Mouse (Mus musculus): ENCODE data around the gene Acsl4. TPM values are rescaled to one million over a fixed set of nuclear protein-coding genes. Genes with fewer than 3 reads are reported as not detected.
A peak's percentile ranks its signal among the peaks of the same experiment; 100 is the strongest.

Acsl4 gene
- polyA plus RNA-seq, 2 experiments: 6.4 to 16.1 TPM

DNA sequence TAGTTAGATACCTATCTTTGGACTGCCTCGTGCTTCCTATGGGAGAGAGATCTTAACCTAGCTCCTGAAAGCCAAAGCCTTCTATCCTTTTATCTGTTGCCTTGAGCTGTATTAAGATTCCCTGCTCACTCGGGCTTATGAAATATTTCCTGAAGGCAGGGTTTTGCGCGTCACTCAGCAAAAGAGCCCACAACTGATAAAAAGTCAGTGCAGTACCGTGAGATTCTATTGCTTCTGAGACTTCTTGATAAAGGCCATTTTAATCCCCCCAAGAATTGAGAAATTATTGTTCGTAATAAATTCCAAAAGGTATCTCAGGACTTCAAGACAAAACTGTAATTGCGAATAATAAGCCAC lies 552 bp upstream of the Acsl4 start:
- TF ChIP-seq CTCF (IDR thresholded peaks at IDR 0.05; ENCODE audit: low read depth) (no peak), EP300 (IDR thresholded peaks at IDR 0.05; ENCODE audit: low read depth) (no peak)
- H3K9me3 ChIP-seq (ENCODE audit: control insufficient read depth, low read length): no peaks in the 10 kb centered on the region
- H3K36me3 ChIP-seq (replicated peaks; ENCODE audit: control insufficient read depth, insufficient read depth, low read depth): no peaks in the 10 kb centered on the region
- H3K9ac ChIP-seq (replicated peaks): peak overlapping the region; percentile 75
- 24% methylated on average over 7 of the region's 7 CpGs for WGBS (ENCODE audit: insufficient replicate concordance)
- peaks cover 0 to 9% of the 10 kb centered on the region in 2 experiments; a peak in 2 of 4 replicates for H3K4me1 ChIP-seq (replicated peaks; ENCODE audit: control insufficient read depth in 2 of 2, insufficient read depth in 2 of 2, low read length in 1 of 2)
- peak overlapping the region; percentile 71 for H3K4me2 ChIP-seq (ENCODE audit: low read depth)
- peak overlapping the region; percentile 68 to 84 for H3K4me3 ChIP-seq (ENCODE audit: insufficient read depth in 1 of 2, low read depth in 2 of 2, low read length in 2 of 2)
- no peak for DNase-seq (ENCODE audit: low read depth in 3 of 3, low spot score in 3 of 3)
- no peak for ATAC-seq (ENCODE audit: insufficient read depth)
- no peaks in the 10 kb centered on the region for H3K27me3 ChIP-seq (ENCODE audit: control insufficient read depth, insufficient read depth, low read length)
- H3K27ac ChIP-seq: peak overlapping the region; percentile 8

DNA sequence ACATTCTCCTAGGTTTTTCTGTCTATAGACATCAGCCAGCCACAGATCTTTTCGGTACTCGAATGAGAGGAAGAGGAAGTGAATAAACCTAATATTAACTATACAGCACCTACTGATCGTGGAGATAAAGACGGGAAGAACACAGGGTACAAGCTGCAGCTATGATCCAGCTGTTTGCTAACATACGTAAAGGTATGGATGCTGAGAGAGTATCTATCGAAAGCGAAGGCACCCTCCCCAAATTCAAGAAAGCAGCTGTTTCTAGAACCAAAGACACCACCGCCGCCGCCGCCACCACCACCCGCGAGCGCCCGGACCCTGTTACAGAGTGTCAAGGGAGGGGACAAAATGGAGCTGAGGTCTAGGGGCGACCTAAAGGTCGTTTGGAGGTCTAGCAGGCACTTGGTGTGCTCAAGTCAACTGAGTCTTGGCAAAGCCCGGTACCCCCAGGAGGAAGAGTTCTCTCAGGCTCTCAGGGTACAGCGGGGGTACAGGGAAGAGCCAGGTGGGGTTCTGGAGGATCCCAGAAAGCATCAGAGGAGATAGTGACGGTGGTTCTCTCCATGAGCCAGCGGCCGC lies 665 bp downstream of the Acsl4 start:
- peak; percentile 25 for ATAC-seq (ENCODE audit: insufficient read depth)

GRCm38 (mm10) chrX:142388141-142388540 lies 2.2 kb downstream of the Acsl4 start:
- Histone ChIP-seq H3K27ac (no peak overlapping the region), H3K36me3 (replicated peaks; ENCODE audit: control insufficient read depth, insufficient read depth, low read depth) (no peaks in the 10 kb centered on the region), H3K9ac (replicated peaks) (no peak overlapping the region), H3K4me2 (ENCODE audit: low read depth) (peak overlapping the region; percentile 33), H3K9me3 (ENCODE audit: control insufficient read depth, low read length) (no peaks in the 10 kb centered on the region), H3K4me1 (replicated peaks; ENCODE audit: control insufficient read depth in 2 of 2, insufficient read depth in 2 of 2, low read length in 1 of 2) (peaks cover 0 to 18% of the 10 kb centered on the region in 2 experiments; a peak in 2 of 4 replicates), H3K27me3 (ENCODE audit: control insufficient read depth, insufficient read depth, low read length) (no peaks in the 10 kb centered on the region), H3K4me3 (ENCODE audit: insufficient read depth in 1 of 2, low read depth in 2 of 2, low read length in 2 of 2) (no peak overlapping the region)
- no peak for DNase-seq (ENCODE audit: low read depth in 3 of 3, low spot score in 3 of 3)
- 67% methylated on average over 6 of the region's 6 CpGs for WGBS (ENCODE audit: insufficient replicate concordance)
- TF ChIP-seq CTCF (IDR thresholded peaks at IDR 0.05; ENCODE audit: low read depth) (no peak), EP300 (IDR thresholded peaks at IDR 0.05; ENCODE audit: low read depth) (no peak)
- ATAC-seq (ENCODE audit: insufficient read depth): no peak

More for the DNA sequence above, 665 bp downstream of the Acsl4 start:
- Histone ChIP-seq H3K36me3 (replicated peaks; ENCODE audit: control insufficient read depth, insufficient read depth, low read depth) (no peaks in the 10 kb centered on the region), H3K4me1 (replicated peaks; ENCODE audit: control insufficient read depth in 2 of 2, insufficient read depth in 2 of 2, low read length in 1 of 2) (peaks cover 0 to 16% of the 10 kb centered on the region in 2 experiments; a peak in 2 of 4 replicates), H3K9me3 (ENCODE audit: control insufficient read depth, low read length) (no peaks in the 10 kb centered on the region), H3K4me2 (ENCODE audit: low read depth) (peak overlapping the region; percentile 71), H3K9ac (replicated peaks) (peak overlapping the region; percentile 90), H3K27me3 (ENCODE audit: control insufficient read depth, insufficient read depth, low read length) (no peaks in the 10 kb centered on the region), H3K27ac (peak overlapping the region; percentile 52), H3K4me3 (ENCODE audit: insufficient read depth in 1 of 2, low read depth in 2 of 2, low read length in 2 of 2) (peak overlapping the region; percentile 84 to 98)
- no peak for DNase-seq (ENCODE audit: low read depth in 3 of 3, low spot score in 3 of 3)
- TF ChIP-seq CTCF (IDR thresholded peaks at IDR 0.05; ENCODE audit: low read depth) (no peak), EP300 (IDR thresholded peaks at IDR 0.05; ENCODE audit: low read depth) (no peak)
- WGBS (ENCODE audit: insufficient replicate concordance): 8% methylated on average over 22 of the region's 22 CpGs

GRCm38 (mm10) chrX:142387634-142388033 lies 2.7 kb downstream of the Acsl4 start:
- Histone ChIP-seq H3K4me1 (replicated peaks; ENCODE audit: control insufficient read depth in 2 of 2, insufficient read depth in 2 of 2, low read length in 1 of 2) (peaks cover 0 to 18% of the 10 kb centered on the region in 2 experiments; a peak in 2 of 4 replicates), H3K4me3 (ENCODE audit: insufficient read depth in 1 of 2, low read depth in 2 of 2, low read length in 2 of 2) (no peak overlapping the region), H3K27me3 (ENCODE audit: control insufficient read depth, insufficient read depth, low read length) (no peaks in the 10 kb centered on the region), H3K4me2 (ENCODE audit: low read depth) (no peak overlapping the region), H3K9me3 (ENCODE audit: control insufficient read depth, low read length) (no peaks in the 10 kb centered on the region), H3K9ac (replicated peaks) (no peak overlapping the region), H3K27ac (no peak overlapping the region), H3K36me3 (replicated peaks; ENCODE audit: control insufficient read depth, insufficient read depth, low read depth) (no peaks in the 10 kb centered on the region)
- ATAC-seq (ENCODE audit: insufficient read depth): no peak
- no peak for TF ChIP-seq EP300 (IDR thresholded peaks at IDR 0.05; ENCODE audit: low read depth)
- peak; percentile 38; the same call in 1 of the 2 replicates for TF ChIP-seq CTCF (IDR thresholded peaks at IDR 0.05; ENCODE audit: low read depth)
- 60% methylated on average over 1 of the region's 1 CpGs for WGBS (ENCODE audit: insufficient replicate concordance)
- DNase-seq (ENCODE audit: low read depth in 3 of 3, low spot score in 3 of 3): no peak

GRCm38 (mm10) chrX:142384918-142385317 lies 5.4 kb downstream of the Acsl4 start:
- DNase-seq (ENCODE audit: low read depth in 3 of 3, low spot score in 3 of 3) (peak; percentile 55 to 66 (median 60)), ATAC-seq (ENCODE audit: insufficient read depth) (peak; percentile 96)
- H3K4me2 ChIP-seq (ENCODE audit: low read depth): peak overlapping the region; percentile 49
- H3K4me1 ChIP-seq (replicated peaks; ENCODE audit: control insufficient read depth in 2 of 2, insufficient read depth in 2 of 2, low read length in 1 of 2): peaks cover 0 to 17% of the 10 kb centered on the region in 2 experiments; a peak in 2 of 4 replicates
- 29% methylated on average over 3 of the region's 3 CpGs for WGBS (ENCODE audit: insufficient replicate concordance)
- H3K27ac ChIP-seq: peak overlapping the region; percentile 59
- H3K4me3 ChIP-seq (ENCODE audit: insufficient read depth in 1 of 2, low read depth in 2 of 2, low read length in 2 of 2): no peak overlapping the region; a peak in 1 of 4 replicates
- no peaks in the 10 kb centered on the region for H3K27me3 ChIP-seq (ENCODE audit: control insufficient read depth, insufficient read depth, low read length)
- H3K9ac ChIP-seq (replicated peaks): 0 out of 2 replicates have a peak overlapping the region, but pooled peaks have one; percentile 38
- H3K9me3 ChIP-seq (ENCODE audit: control insufficient read depth, low read length): no peaks in the 10 kb centered on the region
- TF ChIP-seq EP300 (IDR thresholded peaks at IDR 0.05; ENCODE audit: low read depth) (0 out of 2 replicates have a peak, but pooled peaks have one; percentile 21), CTCF (IDR thresholded peaks at IDR 0.05; ENCODE audit: low read depth) (no peak)
- H3K36me3 ChIP-seq (replicated peaks; ENCODE audit: control insufficient read depth, insufficient read depth, low read depth): no peaks in the 10 kb centered on the region
